Mouse (Mus musculus) MEL (cell line): ENCODE results near the gene C3. TPM values are rescaled to one million over a fixed set of nuclear protein-coding genes. Genes with fewer than 3 reads are reported as not detected.

Experiments used
- DNase-seq: peaks from one replicate; pipeline ENCODE4 v3.0.0; 2011; ENCODE audit warnings: low read depth, low spot score
- H3K27ac ChIP-seq: 2 replicates; pipeline ENCODE4 v1.5.1; 2012; ENCODE audit warnings: low read depth, mild to moderate bottlenecking, control low read depth, low read length, moderate library complexity; ENCODE audit not compliant: control insufficient read depth
- H3K27me3 ChIP-seq, 2 experiments: fragments of 150-350 bp in 1 of 2; sonication (generic) in 1 of 2; 2 replicates each; pipeline ENCODE4 v1.6.1; 2012; ENCODE audit warnings: low read length in 2 of 2, mild to moderate bottlenecking in 2 of 2, improper control_type of control experiment in 1 of 2, moderate library complexity in 1 of 2; ENCODE audit not compliant: insufficient read depth in 2 of 2, control insufficient read depth in 1 of 2
- H3K36me3 ChIP-seq, 2 experiments: 2 replicates each; pipeline ENCODE4 v1.6.1; 2012 to 2014; ENCODE audit warnings: low read length in 2 of 2, improper control_type of control experiment in 1 of 2, inconsistent platforms in 1 of 2, mild to moderate bottlenecking in 1 of 2; ENCODE audit not compliant: insufficient read depth in 2 of 2, control insufficient read depth in 1 of 2
- H3K4me1 ChIP-seq, 2 experiments: fragments of 150-350 bp in 1 of 2; sonication (generic) in 1 of 2; 2 replicates each; pipeline ENCODE4 v1.6.1; 2012; ENCODE audit warnings: low read length in 2 of 2, improper control_type of control experiment in 1 of 2, mild to moderate bottlenecking in 1 of 2; ENCODE audit not compliant: insufficient read depth in 2 of 2, control insufficient read depth in 1 of 2
- H3K4me3 ChIP-seq, 2 experiments: fragments of 150-350 bp in 1 of 2; sonication (generic) in 1 of 2; 2 replicates each; pipeline ENCODE4 v1.5.1; 2012; ENCODE audit warnings: low read depth in 2 of 2, low read length in 2 of 2, mild to moderate bottlenecking in 2 of 2, moderate library complexity in 2 of 2, control low read depth in 1 of 2, improper control_type of control experiment in 1 of 2; ENCODE audit not compliant: control insufficient read depth in 1 of 2, insufficient read depth in 1 of 2
- H3K79me2 ChIP-seq: 2 replicates; pipeline ENCODE4 v1.6.1; 2012; ENCODE audit warnings: mild to moderate bottlenecking, low read length, moderate library complexity; ENCODE audit not compliant: control insufficient read depth, poor library complexity, insufficient read depth
- H3K9ac ChIP-seq: 2 replicates; pipeline ENCODE4 v1.6.1; 2012; ENCODE audit warnings: low read depth, mild to moderate bottlenecking, control low read depth, low read length, moderate library complexity; ENCODE audit not compliant: control insufficient read depth, poor library complexity, severe bottlenecking
- H3K9me3 ChIP-seq: fragments of 150-350 bp; sonication (generic); replicated peaks from 2 replicates; pipeline ENCODE4 v1.6.1; 2012; ENCODE audit warnings: mild to moderate bottlenecking, low read length, improper control_type of control experiment, moderate library complexity; ENCODE audit not compliant: insufficient read depth
- BHLHE40 ChIP-seq: IDR thresholded peaks from 2 replicates; pipeline ENCODE4 v1.6.1; 2012; ENCODE audit warnings: low read depth, mild to moderate bottlenecking, inconsistent platforms, low read length, improper control_type of control experiment, borderline replicate concordance
- CHD1 ChIP-seq: IDR thresholded peaks from 2 replicates; pipeline ENCODE4 v1.6.1; 2012; ENCODE audit warnings: low read depth, mild to moderate bottlenecking, inconsistent platforms, low read length, improper control_type of control experiment
- CHD2 ChIP-seq: IDR thresholded peaks from 2 replicates; pipeline ENCODE4 v1.6.1; 2011; ENCODE audit warnings: low read length, improper control_type of control experiment
- CTCF ChIP-seq, 3 experiments: IDR thresholded peaks in 2 of 3; conservative IDR thresholded peaks in 1 of 3; 2 replicates each; pipeline ENCODE4 v1.5.1; 2011 to 2012; ENCODE audit warnings: low read length in 3 of 3, low read depth in 2 of 3, mild to moderate bottlenecking in 2 of 3, improper control_type of control experiment in 1 of 3, inconsistent platforms in 1 of 3, mixed read lengths in 1 of 3, moderate library complexity in 1 of 3; ENCODE audit not compliant: control insufficient read depth in 1 of 3, insufficient read depth in 1 of 3, poor library complexity in 1 of 3, severe bottlenecking in 1 of 3
- E2F4 ChIP-seq: IDR thresholded peaks from 2 replicates; pipeline ENCODE4 v1.6.1; 2011; ENCODE audit warnings: low read depth, low read length, improper control_type of control experiment, borderline replicate concordance
- ELF1 ChIP-seq: IDR thresholded peaks from 2 replicates; pipeline ENCODE4 v1.6.1; 2014; ENCODE audit warnings: low read depth, mild to moderate bottlenecking, inconsistent platforms, low read length, improper control_type of control experiment, moderate library complexity
- ETS1 ChIP-seq: IDR thresholded peaks from 2 replicates; pipeline ENCODE4 v1.6.1; 2012; ENCODE audit warnings: low read depth, mild to moderate bottlenecking, inconsistent platforms, low read length, improper control_type of control experiment, moderate library complexity
- GABPA ChIP-seq: IDR thresholded peaks from 2 replicates; pipeline ENCODE4 v1.6.1; 2012; ENCODE audit warnings: low read depth, mild to moderate bottlenecking, inconsistent platforms, low read length, improper control_type of control experiment, moderate library complexity
- GATA1 ChIP-seq: IDR thresholded peaks from 2 replicates; pipeline ENCODE4 v1.6.1; 2011; ENCODE audit warnings: low read depth, low read length, improper control_type of control experiment
- HCFC1 ChIP-seq: IDR thresholded peaks from 2 replicates; pipeline ENCODE4 v1.6.1; 2012; ENCODE audit warnings: low read depth, mild to moderate bottlenecking, inconsistent platforms, low read length, improper control_type of control experiment, moderate library complexity
- KAT2A ChIP-seq: conservative IDR thresholded peaks from 2 replicates; pipeline ENCODE4 v1.6.1; 2012; ENCODE audit warnings: low read depth, low read length, improper control_type of control experiment, inconsistent platforms
- MAFK ChIP-seq: IDR thresholded peaks from 2 replicates; pipeline ENCODE4 v1.6.1; 2011; ENCODE audit warnings: low read depth, mild to moderate bottlenecking, low read length, improper control_type of control experiment, borderline replicate concordance
- MAX ChIP-seq: IDR thresholded peaks from 2 replicates; pipeline ENCODE4 v1.6.1; 2011; ENCODE audit warnings: low read length, improper control_type of control experiment
- MAZ ChIP-seq: IDR thresholded peaks from 2 replicates; pipeline ENCODE4 v1.6.1; 2012; ENCODE audit warnings: low read depth, mild to moderate bottlenecking, inconsistent platforms, low read length, improper control_type of control experiment
- MEF2A ChIP-seq: IDR thresholded peaks from 2 replicates; pipeline ENCODE4 v1.6.1; 2014; ENCODE audit warnings: low read depth, mild to moderate bottlenecking, inconsistent platforms, low read length, improper control_type of control experiment; ENCODE audit not compliant: poor library complexity, insufficient replicate concordance, severe bottlenecking; ENCODE audit errors: extremely low read depth
- MYB ChIP-seq: IDR thresholded peaks from 2 replicates; pipeline ENCODE4 v1.6.1; 2011; ENCODE audit warnings: mild to moderate bottlenecking, low read depth, low read length, improper control_type of control experiment
- MYC ChIP-seq: IDR thresholded peaks from 2 replicates; pipeline ENCODE4 v1.6.1; 2011; ENCODE audit warnings: low read depth, mild to moderate bottlenecking, low read length, improper control_type of control experiment, moderate library complexity
- NRF1 ChIP-seq: IDR thresholded peaks from 2 replicates; pipeline ENCODE4 v1.6.1; 2014; ENCODE audit warnings: low read depth, mild to moderate bottlenecking, inconsistent platforms, low read length, improper control_type of control experiment, moderate library complexity; ENCODE audit not compliant: poor library complexity, insufficient read depth, severe bottlenecking
- POLR2AphosphoS2 ChIP-seq: IDR thresholded peaks from 2 replicates; pipeline ENCODE4 v1.6.1; 2011; ENCODE audit warnings: low read length, improper control_type of control experiment
- SIN3A ChIP-seq: IDR thresholded peaks from 2 replicates; pipeline ENCODE4 v1.6.1; 2012; ENCODE audit warnings: low read length, improper control_type of control experiment, inconsistent platforms
- SMC3 ChIP-seq: IDR thresholded peaks from 2 replicates; pipeline ENCODE4 v1.6.1; 2011; ENCODE audit warnings: low read depth, low read length, improper control_type of control experiment
- TAL1 ChIP-seq: IDR thresholded peaks from 2 replicates; pipeline ENCODE4 v1.6.1; 2012; ENCODE audit warnings: mild to moderate bottlenecking, inconsistent platforms, low read length, moderate library complexity, mixed read lengths
- TBP ChIP-seq: IDR thresholded peaks from 2 replicates; pipeline ENCODE4 v1.8.0; 2011; ENCODE audit warnings: low read depth, low read length, improper control_type of control experiment
- TCF12 ChIP-seq: IDR thresholded peaks from 2 replicates; pipeline ENCODE4 v1.6.1; 2014; ENCODE audit warnings: low read depth, mild to moderate bottlenecking, inconsistent platforms, low read length, improper control_type of control experiment, moderate library complexity
- UBTF ChIP-seq: IDR thresholded peaks from 2 replicates; pipeline ENCODE4 v1.6.1; 2012; ENCODE audit warnings: low read depth, mild to moderate bottlenecking, inconsistent platforms, low read length, improper control_type of control experiment, moderate library complexity, borderline replicate concordance; ENCODE audit not compliant: insufficient read depth
- USF1 ChIP-seq: IDR thresholded peaks from 2 replicates; pipeline ENCODE4 v1.6.1; 2014; ENCODE audit warnings: low read depth, mild to moderate bottlenecking, inconsistent platforms, low read length, improper control_type of control experiment, moderate library complexity
- USF2 ChIP-seq, 2 experiments: IDR thresholded peaks; 2 replicates each; pipeline ENCODE4 v1.6.1; 2011 to 2012; ENCODE audit warnings: improper control_type of control experiment in 2 of 2, low read length in 2 of 2, borderline replicate concordance in 1 of 2, inconsistent platforms in 1 of 2, low read depth in 1 of 2, mild to moderate bottlenecking in 1 of 2; ENCODE audit not compliant: insufficient read depth in 1 of 2
- ZC3H11A ChIP-seq: IDR thresholded peaks from 2 replicates; pipeline ENCODE4 v1.6.1; 2012; ENCODE audit warnings: low read depth, mild to moderate bottlenecking, inconsistent platforms, low read length, improper control_type of control experiment
- ZNF384 ChIP-seq: IDR thresholded peaks from 2 replicates; pipeline ENCODE4 v1.6.1; 2012; ENCODE audit warnings: low read depth, mild to moderate bottlenecking, inconsistent platforms, low read length, improper control_type of control experiment
- polyA plus RNA-seq, 2 experiments: library from polyadenylated mRNA; stranded (reverse) in 1 of 2; unstranded in 1 of 2; fragments of >175 nt in 1 of 2; fragments of >200 nt in 1 of 2; gene quantifications; 2 replicates each; pipeline versions ENCODE4 v1.2.1 to v1.2.4; 2012; ENCODE audit warnings: low replicate concordance in 2 of 2, low read depth in 1 of 2; ENCODE audit not compliant: insufficient read length in 2 of 2, insufficient read depth in 1 of 2, missing spikeins in 1 of 2
- total RNA-seq: library from RNA; depleted of rRNA; stranded (reverse); fragments of 300-350 nt; gene quantifications from 2 replicates; pipeline ENCODE4 v1.2.3, GENCODE M21; 2012

C3 gene
- total and polyA plus RNA-seq, 3 experiments = 0.35 to 3.2 TPM; not detected in 1

DNA sequence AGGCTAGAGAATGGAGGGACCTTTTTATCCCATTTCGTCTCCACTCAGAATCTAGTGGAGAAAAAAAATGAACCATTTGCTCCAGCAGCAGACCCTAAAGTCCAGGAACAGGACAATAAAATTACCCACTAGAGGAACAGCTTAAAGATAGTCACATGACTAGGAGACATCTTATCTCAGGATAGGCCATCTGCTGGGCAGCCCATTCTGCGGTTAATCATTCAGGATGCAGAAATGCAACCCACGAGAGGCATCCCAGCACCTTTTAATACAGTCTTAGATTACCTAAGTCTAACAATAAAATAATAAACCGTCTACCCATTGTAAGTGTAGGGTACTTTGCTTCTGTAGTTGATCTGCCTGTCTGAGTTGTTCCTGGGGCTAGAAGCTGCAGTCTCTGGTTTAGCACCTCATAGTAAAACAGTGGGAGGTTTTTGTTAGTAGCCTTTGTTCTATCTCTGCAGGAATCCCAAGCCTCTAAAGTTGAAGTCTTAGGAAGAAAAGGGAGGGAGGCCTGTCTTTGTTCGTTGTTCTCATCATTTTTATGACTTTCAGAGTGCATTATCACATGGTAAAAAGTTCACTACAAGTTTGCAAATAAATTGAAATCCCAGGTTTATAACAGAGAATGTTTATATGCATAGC lies 57.2 kb downstream of the C3 start (continued):
- TF ChIP-seq MEF2A (no peak), MAZ (no peak), SIN3A (peak; percentile 2; the same call in 1 of the 2 replicates), BHLHE40 (peak; percentile 74), USF2 (IDR thresholded peaks at IDR 0.05; ENCODE audit: borderline replicate concordance in 1 of 2, insufficient read depth in 1 of 2, low read depth in 1 of 2, low read length in 2 of 2) (0 out of 4 replicates have a peak, but pooled peaks of 1 of the 2 experiments have one; percentile 35), MYC (no peak), SMC3 (no peak), TCF12 (peak; percentile 82), GABPA (no peak), TAL1 (peak; percentile 85), CHD2 (no peak), KAT2A (no peak), TBP (no peak), NRF1 (no peak)

GRCm38 (mm10) chr17:57166800-57167791 lies 60.8 kb downstream of the C3 start:
- H3K4me3 ChIP-seq = no peak overlapping the region; a peak in 1 of 4 replicates
- H3K9ac ChIP-seq = no peak overlapping the region
- peaks cover 0 to 11% of the 10 kb centered on the region in 2 experiments; a peak in 2 of 4 replicates for H3K36me3 ChIP-seq
- DNase-seq = peak; percentile 81
- H3K4me1 ChIP-seq = peaks cover 2 to 8% of the 10 kb centered on the region in 2 experiments
- H3K9me3 ChIP-seq = no peaks in the 10 kb centered on the region
- H3K79me2 ChIP-seq = no peaks in the 10 kb centered on the region
- H3K27ac ChIP-seq = no peak overlapping the region
- no peaks in the 10 kb centered on the region for H3K27me3 ChIP-seq
- TF ChIP-seq BHLHE40 = no peak
- TF ChIP-seq ETS1 = no peak
- TF ChIP-seq ZC3H11A = peak; percentile 99
- no peak for TF ChIP-seq TBP
- no peak for TF ChIP-seq MYB
- TF ChIP-seq GATA1 = no peak
- TF ChIP-seq USF2 (IDR thresholded peaks at IDR 0.05; ENCODE audit: borderline replicate concordance in 1 of 2, insufficient read depth in 1 of 2, low read depth in 1 of 2, low read length in 2 of 2) = no peak
- peak; percentile 55; the same call in 1 of the 2 replicates for TF ChIP-seq SIN3A
- TF ChIP-seq MAZ = peak; percentile 65; the same call in 1 of the 2 replicates
- no peak for TF ChIP-seq E2F4
- TF ChIP-seq NRF1 = no peak
- no peak for TF ChIP-seq TCF12
- no peak for TF ChIP-seq USF1
- no peak for TF ChIP-seq UBTF
- TF ChIP-seq MEF2A = no peak
- TF ChIP-seq CHD2 = no peak
- no peak for TF ChIP-seq ZNF384
- no peak for TF ChIP-seq MAX
- no peak for TF ChIP-seq MAFK
- peak; percentile 80 to 98 (median 90) for TF ChIP-seq CTCF (IDR thresholded peaks at IDR 0.05 in 2 of 3, conservative IDR thresholded peaks at IDR 0.05 in 1 of 3; ENCODE audit: control insufficient read depth in 1 of 3, insufficient read depth in 1 of 3, low read depth in 2 of 3, low read length in 3 of 3, poor library complexity in 1 of 3, severe bottlenecking in 1 of 3)
- TF ChIP-seq ELF1 = no peak
- TF ChIP-seq HCFC1 = no peak
- no peak for TF ChIP-seq POLR2AphosphoS2
- no peak for TF ChIP-seq MYC
- no peak for TF ChIP-seq CHD1
